Mouse (Mus musculus) myocyte (in vitro differentiated cells): Measurements from ENCODE around the gene Sf3a1.

Experiments used
- MAX ChIP-seq: IDR thresholded peaks from one replicate; pipeline ENCODE4 v1.6.1; 2011; ENCODE audit warnings: low read depth, mild to moderate bottlenecking, control low read depth
- TCF3 ChIP-seq: IDR thresholded peaks from one replicate; pipeline ENCODE4 v1.6.1; 2011; ENCODE audit warnings: low read depth, control low read depth; ENCODE audit not compliant: insufficient read length

DNA sequence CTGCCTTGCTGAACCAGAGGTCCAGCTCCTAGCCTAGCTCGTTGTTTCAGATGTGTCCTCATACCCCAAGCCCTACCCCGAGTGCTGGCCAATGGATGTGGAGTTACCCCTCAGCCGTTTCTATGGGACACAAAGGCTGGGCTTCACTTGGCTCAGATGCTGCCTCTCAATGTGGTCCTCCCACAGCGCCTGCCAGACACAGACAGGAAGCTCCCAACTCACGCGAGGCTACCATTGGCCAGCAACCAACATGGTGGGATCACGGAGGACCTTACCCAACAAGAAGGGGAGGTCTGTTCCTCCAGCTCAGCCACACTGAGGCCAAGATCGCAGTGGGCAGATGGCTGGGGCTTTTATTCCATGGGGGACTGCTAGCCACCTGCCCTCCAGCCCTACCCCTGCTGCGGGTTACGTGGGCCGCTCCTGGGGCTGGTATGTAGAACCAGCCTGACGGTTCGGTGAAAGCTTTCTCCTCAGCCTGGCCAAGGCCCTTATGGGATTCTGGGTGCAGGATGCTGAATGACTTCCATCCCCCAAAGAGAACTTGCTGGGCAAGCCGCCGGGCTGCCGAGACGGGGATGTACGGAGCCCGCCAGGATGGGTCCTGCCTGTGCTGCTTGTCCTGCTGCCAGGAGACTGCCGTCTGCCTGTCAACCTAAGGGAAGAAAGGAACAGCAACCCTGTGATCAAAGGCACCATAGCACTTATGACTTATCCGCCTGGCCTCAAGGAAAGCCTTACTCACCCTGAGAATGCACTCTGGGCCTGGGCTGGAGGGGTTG lies 16.7 kb upstream of the Sf3a1 start:
- no peak for TF ChIP-seq MAX
- TF ChIP-seq TCF3: no peak
